Mouse (Mus musculus): ENCODE data around the gene Sptbn4. TPM values are rescaled to one million over a fixed set of nuclear protein-coding genes. Genes with fewer than 3 reads are reported as not detected.

The Sptbn4 gene
- polyA plus RNA-seq, 1 experiment from 2014 or later = 1.2 TPM

- Histone ChIP-seq H3K27me3 (replicated peaks) (peaks cover 25% of the 10 kb centered on the region), H3K4me3 (peak overlapping the region; percentile 49), H3K4me2 (replicated peaks) (peak overlapping the region; percentile 88), H3K9me3 (no peaks in the 10 kb centered on the region), H3K36me3 (no peaks in the 10 kb centered on the region), H3K4me1 (peaks cover 16% of the 10 kb centered on the region), H3K27ac (no peak overlapping the region), H3K9ac (peak overlapping the region; percentile 56)
- WGBS = 61% methylated on average over 15 of the region's 15 CpGs
- ATAC-seq (ENCODE audit: low FRiP score, low read depth) = no peak
These were observed 1.1 kb upstream of the Sptbn4 start for GRCm38 (mm10) chr7:27448421-27449206.

DNA sequence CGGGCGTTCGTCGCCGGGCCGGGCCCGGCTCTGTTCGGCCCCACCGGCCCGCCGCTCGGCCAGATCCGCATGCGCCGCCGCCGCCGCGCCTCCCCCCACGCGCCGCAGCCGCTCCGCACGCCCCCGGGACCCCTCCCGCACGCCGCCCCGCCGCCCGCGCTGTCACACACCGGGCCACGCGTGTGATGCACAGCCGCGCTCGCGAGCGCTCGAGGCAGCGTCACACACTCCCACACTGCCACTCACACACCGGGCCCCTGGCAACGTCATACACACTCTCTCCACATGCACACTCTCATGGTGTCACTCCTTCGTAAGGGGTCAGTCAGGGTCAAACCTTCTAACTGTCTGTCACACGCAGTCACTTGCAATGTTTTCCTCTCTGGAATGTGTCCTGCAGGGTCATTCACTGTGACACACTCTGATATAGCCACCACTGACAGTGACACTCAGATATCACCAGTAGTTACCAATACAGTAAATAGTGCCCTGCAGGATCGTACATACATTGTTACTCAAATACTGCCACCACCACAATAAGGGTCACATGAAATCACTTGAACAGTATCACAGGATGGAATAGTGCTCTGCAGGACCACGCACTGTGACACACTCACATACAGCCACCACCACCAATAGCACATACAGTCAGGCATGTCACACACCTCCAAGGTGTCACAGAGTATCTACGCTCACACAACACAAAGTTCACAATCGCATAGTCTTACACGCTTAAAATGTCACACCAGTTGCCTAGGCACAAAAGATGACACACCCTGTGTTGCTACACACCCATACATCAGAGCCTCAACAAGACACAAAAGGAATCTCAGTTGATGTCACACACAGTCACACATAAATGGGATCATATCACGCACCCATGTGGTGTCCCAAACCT lies 716 bp downstream of the Sptbn4 start:
- Histone ChIP-seq H3K4me1 (peaks cover 16% of the 10 kb centered on the region), H3K4me3 (peak overlapping the region; percentile 54), H3K9me3 (no peaks in the 10 kb centered on the region), H3K4me2 (replicated peaks) (peak overlapping the region; percentile 88), H3K27ac (no peak overlapping the region), H3K36me3 (no peaks in the 10 kb centered on the region), H3K9ac (peak overlapping the region; percentile 68), H3K27me3 (replicated peaks) (peaks cover 25% of the 10 kb centered on the region)
- peak; percentile 46 for ATAC-seq (ENCODE audit: low FRiP score, low read depth)
- WGBS = 8% methylated on average over 51 of the region's 53 CpGs

DNA sequence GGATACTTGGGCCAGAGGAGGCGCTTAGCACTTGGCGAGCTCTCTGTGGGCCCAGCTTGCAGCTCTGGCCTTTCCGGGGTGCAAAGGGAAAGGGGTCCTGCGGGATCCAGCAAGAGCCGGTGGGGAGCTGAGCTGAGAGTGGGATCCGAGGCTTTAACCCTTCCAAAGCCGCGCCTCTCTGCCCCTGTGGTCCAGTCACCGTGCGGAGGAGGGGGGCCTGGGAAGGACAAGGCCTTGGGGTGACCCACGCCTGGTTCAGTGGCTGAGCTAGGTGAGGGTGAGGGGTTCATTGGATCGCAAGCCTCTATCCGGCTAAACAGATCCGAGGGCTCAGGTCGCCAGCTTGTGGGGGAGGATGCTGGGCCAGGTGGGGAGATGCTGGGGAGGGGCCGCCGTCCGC lies 1.4 kb downstream of the Sptbn4 start:
- no peak overlapping the region for H3K27ac ChIP-seq
- no peak for ATAC-seq (ENCODE audit: low FRiP score, low read depth)

GRCm38 (mm10) chr7:27440014-27440413 lies 7.5 kb downstream of the Sptbn4 start:
- H3K36me3 ChIP-seq = no peaks in the 10 kb centered on the region
- H3K9me3 ChIP-seq = no peaks in the 10 kb centered on the region
- H3K9ac ChIP-seq = no peak overlapping the region
- ATAC-seq (ENCODE audit: low FRiP score, low read depth) = no peak
- whole genome bisulfite sequencing = 78% methylated on average over 4 of the region's 4 CpGs
- no peak overlapping the region for H3K4me3 ChIP-seq
- H3K27me3 ChIP-seq (replicated peaks) = peaks cover 9% of the 10 kb centered on the region; the same call in 1 of the 2 replicates
- no peaks in the 10 kb centered on the region for H3K4me1 ChIP-seq
- no peak overlapping the region for H3K4me2 ChIP-seq (replicated peaks)
- no peak overlapping the region for H3K27ac ChIP-seq

More for the DNA sequence above, 1.4 kb downstream of the Sptbn4 start:
- H3K4me3 ChIP-seq = peak overlapping the region; percentile 54
- H3K36me3 ChIP-seq = no peaks in the 10 kb centered on the region
- no peaks in the 10 kb centered on the region for H3K9me3 ChIP-seq
- H3K27me3 ChIP-seq (replicated peaks) = peaks cover 25% of the 10 kb centered on the region
- peaks cover 16% of the 10 kb centered on the region for H3K4me1 ChIP-seq
- peak overlapping the region; percentile 88 for H3K4me2 ChIP-seq (replicated peaks)
- H3K9ac ChIP-seq = peak overlapping the region; percentile 68
- WGBS = 3% methylated on average over 15 of the region's 18 CpGs

GRCm38 (mm10) chr7:27437544-27437943 lies 9.9 kb downstream of the Sptbn4 start:
- no peak overlapping the region for H3K4me3 ChIP-seq
- H3K9me3 ChIP-seq = no peaks in the 10 kb centered on the region
- H3K9ac ChIP-seq = no peak overlapping the region
- no peak overlapping the region for H3K27ac ChIP-seq
- H3K4me2 ChIP-seq (replicated peaks) = no peak overlapping the region
- no peak for ATAC-seq (ENCODE audit: low FRiP score, low read depth)
- H3K36me3 ChIP-seq = no peaks in the 10 kb centered on the region
- WGBS = 53% methylated on average over 5 of the region's 5 CpGs
- H3K27me3 ChIP-seq (replicated peaks) = peaks cover 24% of the 10 kb centered on the region
- H3K4me1 ChIP-seq = no peaks in the 10 kb centered on the region

DNA sequence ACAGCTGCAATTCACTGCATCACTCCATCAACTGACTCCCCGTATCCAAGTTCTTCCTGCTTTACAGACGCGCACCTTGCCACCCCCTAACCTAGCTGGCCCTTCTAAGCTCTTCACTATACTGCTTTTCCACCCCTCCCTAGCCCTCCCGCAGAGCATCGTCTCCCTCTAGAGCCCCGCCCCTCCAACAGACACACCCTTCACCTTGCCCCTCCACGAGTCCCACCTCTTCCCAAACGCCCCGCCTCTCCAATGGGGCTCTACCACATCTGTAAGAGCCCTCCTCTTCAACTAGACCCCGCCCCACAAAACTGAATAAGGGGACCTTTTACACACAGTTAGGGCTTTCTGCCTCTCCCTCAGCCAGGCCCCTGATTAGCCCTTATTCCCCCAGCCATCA lies 13.7 kb downstream of the Sptbn4 start:
- WGBS = 12% methylated on average over 10 of the region's 10 CpGs
- Histone ChIP-seq H3K9me3 (peaks cover 8% of the 10 kb centered on the region; the same call in 1 of the 2 replicates), H3K4me1 (no peaks in the 10 kb centered on the region), H3K36me3 (no peaks in the 10 kb centered on the region), H3K27ac (no peak overlapping the region), H3K4me3 (no peak overlapping the region), H3K27me3 (replicated peaks) (peaks cover 24% of the 10 kb centered on the region), H3K4me2 (replicated peaks) (no peak overlapping the region), H3K9ac (no peak overlapping the region)
- no peak for ATAC-seq (ENCODE audit: low FRiP score, low read depth)

- Histone ChIP-seq H3K36me3 (no peaks in the 10 kb centered on the region), H3K9ac (no peak overlapping the region), H3K4me1 (no peaks in the 10 kb centered on the region), H3K27ac (no peak overlapping the region), H3K4me3 (no peak overlapping the region), H3K27me3 (replicated peaks) (peaks cover 24% of the 10 kb centered on the region), H3K9me3 (peaks cover 8% of the 10 kb centered on the region; the same call in 1 of the 2 replicates), H3K4me2 (replicated peaks) (no peak overlapping the region)
- no peak for ATAC-seq (ENCODE audit: low FRiP score, low read depth)
- WGBS = 22% methylated on average over 10 of the region's 10 CpGs
These were observed 14.1 kb downstream of the Sptbn4 start for GRCm38 (mm10) chr7:27433349-27433748.

DNA sequence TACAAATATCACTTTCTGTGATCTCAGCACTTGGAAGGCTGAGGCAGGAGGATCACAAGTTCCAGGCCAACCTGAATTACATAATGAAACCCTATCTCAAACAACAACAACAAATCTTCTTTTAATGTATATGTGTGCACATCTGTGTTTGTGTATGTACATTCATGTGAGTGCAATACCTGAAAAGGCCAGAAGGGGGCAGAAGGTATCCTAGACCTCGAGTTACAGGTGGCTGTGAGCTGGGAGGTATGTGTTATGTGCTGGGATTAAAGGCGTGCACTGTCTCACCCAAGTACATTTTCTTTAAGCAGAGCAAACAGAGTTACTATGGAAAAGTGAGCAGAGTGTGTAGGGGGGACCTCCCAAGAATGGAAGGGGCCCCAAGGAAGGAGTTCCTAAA lies 18.4 kb downstream of the Sptbn4 start:
- H3K27ac ChIP-seq = no peak overlapping the region
- H3K4me1 ChIP-seq = no peaks in the 10 kb centered on the region
- WGBS = 59% methylated on average over 2 of the region's 2 CpGs
- ATAC-seq (ENCODE audit: low FRiP score, low read depth) = no peak
- no peaks in the 10 kb centered on the region for H3K36me3 ChIP-seq
- peaks cover 8% of the 10 kb centered on the region; the same call in 1 of the 2 replicates for H3K9me3 ChIP-seq
- peaks cover 11% of the 10 kb centered on the region for H3K27me3 ChIP-seq (replicated peaks)
- no peak overlapping the region for H3K4me3 ChIP-seq
- H3K9ac ChIP-seq = no peak overlapping the region
- H3K4me2 ChIP-seq (replicated peaks) = no peak overlapping the region

- 86% methylated on average over 11 of the region's 11 CpGs for WGBS
- Histone ChIP-seq H3K27ac (no peak overlapping the region), H3K36me3 (no peaks in the 10 kb centered on the region), H3K9ac (no peak overlapping the region), H3K27me3 (replicated peaks) (peaks cover 3% of the 10 kb centered on the region), H3K9me3 (peaks cover 8% of the 10 kb centered on the region; the same call in 1 of the 2 replicates), H3K4me3 (no peak overlapping the region), H3K4me1 (no peaks in the 10 kb centered on the region), H3K4me2 (replicated peaks) (no peak overlapping the region)
- no peak for ATAC-seq (ENCODE audit: low FRiP score, low read depth)
These were observed 19.5 kb downstream of the Sptbn4 start for GRCm38 (mm10) chr7:27428002-27428401.

GRCm38 (mm10) chr7:27427387-27427786 lies 20.1 kb downstream of the Sptbn4 start:
- Histone ChIP-seq H3K4me1 (no peaks in the 10 kb centered on the region), H3K9ac (no peak overlapping the region), H3K4me3 (no peak overlapping the region), H3K4me2 (replicated peaks) (no peak overlapping the region), H3K9me3 (peaks cover 12% of the 10 kb centered on the region; the same call in 1 of the 2 replicates), H3K27me3 (replicated peaks) (no peaks in the 10 kb centered on the region), H3K36me3 (no peaks in the 10 kb centered on the region; the same call in 1 of the 2 replicates), H3K27ac (no peak overlapping the region)
- WGBS = 89% methylated on average over 1 of the region's 1 CpGs
- ATAC-seq (ENCODE audit: low FRiP score, low read depth) = no peak

DNA sequence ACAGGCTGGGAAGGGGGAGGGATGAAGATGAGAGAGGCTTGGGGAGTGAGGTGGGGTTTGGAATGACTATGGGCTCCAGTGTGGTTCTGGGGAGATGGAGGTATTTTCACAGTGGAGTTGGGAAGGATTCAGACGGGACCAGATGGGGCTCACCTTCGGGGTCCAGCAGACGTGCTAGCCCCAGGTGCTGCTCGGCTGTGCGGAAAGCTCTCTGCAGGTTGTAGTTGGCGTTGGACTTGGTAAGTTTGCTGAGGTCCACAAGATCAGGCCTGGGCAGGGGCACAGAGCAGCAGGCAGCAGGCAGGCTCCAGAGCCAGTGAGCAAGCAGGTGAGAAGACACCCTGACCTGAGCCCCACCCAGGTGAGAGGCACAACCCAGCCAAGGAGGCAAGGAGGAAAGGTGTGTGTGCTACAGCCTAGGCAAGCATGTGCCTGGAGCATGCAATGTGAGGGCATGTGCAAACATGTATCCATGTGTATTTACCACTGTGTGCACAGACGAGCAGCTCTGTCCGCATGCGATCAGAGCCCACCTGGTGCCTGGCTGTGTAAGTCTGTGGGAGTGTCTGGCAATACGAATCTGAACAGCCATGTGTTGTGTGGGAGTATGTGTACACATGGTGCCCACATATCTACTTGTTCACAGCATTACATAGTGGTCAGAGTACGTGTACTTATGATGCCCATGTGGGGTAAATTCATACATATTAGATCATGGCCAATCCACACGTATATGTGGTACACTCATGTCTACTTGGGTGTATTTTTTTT lies 23.7 kb downstream of the Sptbn4 start:
- no peak for ATAC-seq (ENCODE audit: low FRiP score, low read depth)
- Histone ChIP-seq H3K9me3 (peaks cover 9% of the 10 kb centered on the region; the same call in 1 of the 2 replicates), H3K9ac (no peak overlapping the region), H3K36me3 (no peaks in the 10 kb centered on the region; the same call in 1 of the 2 replicates), H3K27ac (no peak overlapping the region), H3K4me2 (replicated peaks) (no peak overlapping the region), H3K4me3 (no peak overlapping the region), H3K4me1 (no peaks in the 10 kb centered on the region), H3K27me3 (replicated peaks) (no peaks in the 10 kb centered on the region)
- WGBS = 83% methylated on average over 12 of the region's 12 CpGs
